Mouse (Mus musculus): ENCODE results near the gene Qpct. TPM values are rescaled to one million over a fixed set of nuclear protein-coding genes. Genes with fewer than 3 reads are reported as not detected.

Gene Qpct
- 21.6 and 25.3 TPM in 2 replicates for polyA plus RNA-seq (2012; rRNA removed)

DNA sequence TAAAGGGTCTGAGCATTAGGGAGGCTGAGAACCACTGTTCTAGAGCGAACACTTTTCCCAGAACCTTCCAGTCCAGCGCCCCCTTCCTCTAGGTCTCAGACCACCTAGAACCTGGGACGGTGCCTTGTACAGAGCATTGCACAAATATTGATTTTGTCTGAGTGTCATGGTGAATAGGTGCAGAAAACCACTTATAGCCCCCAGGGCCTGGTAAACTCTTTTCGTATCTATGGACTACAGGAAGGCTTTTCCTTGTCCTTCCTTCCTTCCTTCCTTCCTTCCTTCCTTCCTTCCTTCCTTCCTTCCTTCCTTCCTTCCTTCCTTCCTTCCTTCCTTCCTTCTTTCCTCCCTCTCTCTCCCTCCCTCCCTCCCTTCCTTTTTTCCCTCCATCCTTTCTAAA, at the start of gene Qpct:
TSS of gene Qpct (plus strand) at position 301 of the 400 bp plus-strand sequence.
- no peak for DNase-seq (ENCODE audit: low spot score)

DNA sequence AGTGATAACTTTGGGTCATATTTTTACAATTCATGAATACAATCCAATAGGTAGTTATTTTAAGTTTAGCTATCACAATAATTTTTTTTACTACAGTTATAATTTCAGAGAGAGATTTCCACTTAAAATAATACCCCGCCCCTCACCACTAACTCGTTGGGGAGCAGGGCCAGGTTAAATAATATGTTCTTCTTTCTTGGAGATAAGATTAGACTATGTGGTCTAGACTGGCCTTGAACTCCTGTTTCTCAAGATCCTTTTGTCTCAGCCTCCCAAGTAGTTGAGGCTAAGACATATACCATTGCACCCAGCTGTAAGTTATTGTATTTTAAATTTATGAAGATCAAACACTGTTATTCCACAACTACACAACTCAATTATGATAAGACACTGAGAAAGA, 38.1 kb upstream of the Qpct start:
- no peak for DNase-seq (ENCODE audit: low spot score)

DNA sequence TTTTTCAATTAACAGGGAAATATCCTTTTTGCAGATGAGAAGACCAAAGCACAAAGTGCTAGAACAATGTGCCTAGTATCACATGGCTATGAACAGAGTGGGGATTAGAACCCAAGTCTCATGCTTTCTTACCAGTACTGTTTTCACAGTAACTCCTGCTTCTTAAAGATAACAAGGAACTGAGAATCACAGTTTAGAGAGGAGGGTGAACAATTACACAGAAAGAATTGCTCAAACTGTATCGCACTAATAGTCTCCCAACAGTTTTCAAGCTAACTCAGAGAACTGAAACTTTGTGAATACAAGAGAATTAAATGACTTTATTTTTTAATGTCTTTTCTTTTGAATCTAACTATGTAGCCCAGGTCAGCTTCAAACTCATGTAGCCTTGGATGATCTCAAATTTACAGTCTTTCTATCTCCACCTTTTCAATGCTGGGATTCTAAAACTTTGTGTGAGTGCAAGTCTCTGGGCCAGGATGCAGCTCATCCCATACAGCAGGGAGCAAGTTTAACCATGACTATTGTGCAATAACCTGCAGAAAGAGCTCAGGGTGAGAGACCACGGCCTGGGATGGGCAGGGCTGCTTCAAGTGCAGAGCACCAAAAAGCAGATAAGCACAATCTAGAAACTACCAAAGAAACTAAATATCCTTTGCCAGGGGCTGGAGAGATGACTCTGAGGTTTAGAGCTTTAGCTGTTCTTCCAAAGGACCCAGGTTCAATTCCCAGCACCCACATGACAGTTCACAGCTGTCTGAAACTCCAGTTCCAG, 36.6 kb upstream of the Qpct start:
- DNase-seq (ENCODE audit: low spot score), result no peak

DNA sequence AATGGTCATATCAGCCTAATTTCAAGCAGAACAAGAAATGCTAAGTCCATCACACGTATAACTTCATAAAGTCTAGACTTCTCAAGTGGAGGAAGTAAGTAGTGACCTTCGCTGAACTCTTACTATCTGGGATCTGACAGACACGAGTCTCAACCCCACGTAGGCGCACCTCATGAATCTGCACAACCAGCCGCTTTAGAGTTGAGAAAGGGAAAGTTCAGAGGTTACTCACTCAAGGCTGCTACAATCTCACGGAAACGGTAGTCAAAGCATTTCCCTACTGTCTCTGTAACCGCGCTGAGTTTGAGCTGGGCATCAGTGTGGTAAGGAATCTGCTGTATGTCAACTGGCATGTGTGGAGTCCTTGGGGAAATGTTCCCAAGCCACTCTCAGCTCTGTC, 35.9 kb upstream of the Qpct start:
- DNase-seq (ENCODE audit: low spot score), result no peak

DNA sequence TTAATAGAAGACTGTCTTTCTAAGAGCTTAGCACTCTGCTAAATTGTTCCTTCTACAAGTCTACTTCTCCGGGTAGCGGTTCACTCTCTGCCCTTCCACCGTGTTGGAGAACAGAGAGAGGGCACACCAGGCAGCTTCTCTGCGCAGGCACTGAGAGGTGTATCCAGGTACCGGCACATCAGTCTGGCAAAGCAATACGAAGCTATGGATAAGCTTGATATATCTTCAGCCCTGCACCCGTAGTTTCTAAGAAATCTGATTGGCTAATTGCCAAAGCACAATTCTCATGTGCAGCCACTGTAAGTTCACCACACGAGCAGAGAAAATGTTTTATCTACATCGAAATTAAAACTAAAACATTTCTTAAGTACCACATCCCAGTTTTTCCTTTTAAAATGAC, 33.3 kb upstream of the Qpct start:
- DNase-seq (ENCODE audit: low spot score), result no peak

DNA sequence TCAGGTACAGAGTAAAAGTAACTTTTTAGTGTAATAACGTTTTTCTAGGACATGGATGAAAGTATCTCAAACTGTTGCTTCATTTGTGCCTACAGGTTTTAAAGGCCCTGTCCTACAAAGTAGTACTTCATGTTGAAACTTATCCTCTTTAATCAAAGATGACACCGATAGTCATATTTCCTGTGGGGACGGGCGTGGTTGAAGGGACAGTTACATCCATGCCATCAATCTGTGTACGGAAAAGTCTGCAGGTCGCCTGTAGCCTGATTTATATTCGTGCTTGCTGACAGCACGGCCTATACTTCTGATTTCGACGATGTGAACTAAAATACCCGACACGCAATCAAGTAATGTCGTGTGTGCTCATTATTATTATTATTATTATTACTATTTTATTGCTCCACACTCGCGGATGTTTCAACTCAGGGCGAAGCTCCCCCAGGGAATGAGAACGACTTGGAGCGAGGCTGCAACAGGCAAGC, 31.9 kb upstream of the Qpct start:
- no peak for DNase-seq (ENCODE audit: low spot score)

DNA sequence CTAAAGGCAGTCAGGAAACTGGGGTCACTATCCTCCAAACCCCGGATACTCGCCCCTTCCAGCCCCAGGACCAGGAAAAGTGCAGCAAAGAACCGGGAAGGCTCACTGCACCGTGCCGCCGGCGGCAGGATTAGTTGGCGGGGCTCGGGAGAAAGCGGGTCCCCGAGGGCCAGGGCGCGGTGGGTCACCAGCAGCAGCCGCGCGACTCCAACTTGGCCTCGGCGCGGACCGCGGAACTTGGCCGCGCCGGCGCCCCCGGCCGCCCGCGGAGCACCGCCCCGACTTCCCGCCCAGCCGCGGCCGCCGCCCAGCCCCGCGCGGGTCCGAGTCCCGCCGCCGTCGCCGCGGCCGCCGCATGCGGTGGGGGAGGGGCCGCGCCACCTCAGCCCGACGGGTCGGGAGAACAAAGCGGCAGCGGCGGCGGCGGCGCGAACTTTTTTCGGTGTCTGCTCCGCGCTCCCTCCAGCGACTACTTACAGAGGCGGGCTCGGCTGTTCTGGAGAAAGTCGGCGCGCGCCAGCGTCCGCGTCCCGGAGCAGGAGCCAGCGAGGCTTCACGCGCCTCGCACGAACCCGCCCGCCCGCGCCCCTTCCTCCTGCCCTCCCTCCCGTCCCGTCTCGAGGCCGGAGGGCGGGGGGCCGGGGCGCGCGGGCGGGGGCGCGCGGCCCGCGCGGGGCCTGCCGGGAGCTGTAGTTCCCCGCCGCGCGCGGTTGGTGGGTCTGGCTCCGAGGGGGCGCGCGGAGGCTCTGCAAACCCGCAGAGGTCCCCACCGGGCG, 31.3 kb upstream of the Qpct start, which contains the start of gene Prkd3:
TSS of gene Prkd3 (minus strand) at position 609 of the 776 bp plus-strand sequence.
- peak; percentile 59 for DNase-seq (ENCODE audit: low spot score)

DNA sequence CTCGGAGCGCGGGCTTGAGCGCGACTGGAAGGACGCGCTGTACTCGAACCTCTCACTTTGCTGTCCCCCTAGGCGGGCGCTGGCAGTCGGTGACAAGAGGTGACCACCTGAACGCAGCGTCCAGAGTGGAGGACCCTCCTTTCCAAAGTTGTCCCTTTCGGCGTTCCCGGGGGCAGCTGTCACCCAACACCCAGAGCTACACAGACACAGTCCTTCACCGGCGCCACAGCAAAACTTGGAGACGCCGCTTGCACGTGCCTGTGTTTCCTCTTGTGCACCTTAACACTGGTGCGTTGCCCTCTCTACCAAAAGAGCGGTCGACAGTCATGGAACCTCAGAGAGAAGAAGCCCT, 30.7 kb upstream of the Qpct start:
- DNase-seq (ENCODE audit: low spot score), result no peak

DNA sequence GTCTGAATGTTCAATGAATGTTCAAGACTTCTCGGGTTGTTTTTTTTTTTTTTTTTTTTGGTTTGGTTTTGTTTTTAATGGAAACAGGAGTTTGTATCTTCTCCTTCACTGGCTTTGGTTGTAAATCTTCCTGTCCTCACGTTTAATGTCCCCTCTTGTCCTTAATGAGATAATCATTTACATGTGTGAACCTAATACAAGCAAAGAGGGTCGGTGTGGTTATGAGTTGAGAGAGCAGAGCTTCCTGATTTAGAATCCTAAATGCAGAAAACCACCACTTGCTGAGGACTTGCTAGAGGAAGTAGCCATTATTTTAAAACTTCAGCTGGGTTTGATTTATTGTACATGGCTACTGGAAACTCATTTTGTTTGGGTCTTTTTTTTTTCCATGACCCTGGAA, 29.0 kb upstream of the Qpct start:
- no peak for DNase-seq (ENCODE audit: low spot score)

DNA sequence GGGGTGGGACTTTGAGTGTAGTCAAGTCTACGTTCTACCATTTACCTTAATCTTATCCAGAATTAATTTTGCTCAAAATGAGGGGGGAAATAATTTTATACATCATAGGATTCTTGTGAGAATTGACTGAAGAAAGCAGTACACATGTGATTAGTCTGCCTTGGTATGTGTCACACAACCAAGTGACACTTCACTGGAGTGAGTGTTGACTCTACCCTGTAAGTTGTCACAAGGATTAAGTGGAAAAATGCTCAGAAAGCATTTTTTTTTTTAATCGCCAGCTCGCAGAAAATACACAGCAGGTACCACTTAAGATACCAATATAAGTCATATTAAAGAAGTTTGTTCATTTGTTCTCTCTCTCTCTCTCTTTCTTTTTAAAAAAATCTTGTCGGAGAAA, 27.2 kb upstream of the Qpct start:
- DNase-seq (ENCODE audit: low spot score), result no peak

DNA sequence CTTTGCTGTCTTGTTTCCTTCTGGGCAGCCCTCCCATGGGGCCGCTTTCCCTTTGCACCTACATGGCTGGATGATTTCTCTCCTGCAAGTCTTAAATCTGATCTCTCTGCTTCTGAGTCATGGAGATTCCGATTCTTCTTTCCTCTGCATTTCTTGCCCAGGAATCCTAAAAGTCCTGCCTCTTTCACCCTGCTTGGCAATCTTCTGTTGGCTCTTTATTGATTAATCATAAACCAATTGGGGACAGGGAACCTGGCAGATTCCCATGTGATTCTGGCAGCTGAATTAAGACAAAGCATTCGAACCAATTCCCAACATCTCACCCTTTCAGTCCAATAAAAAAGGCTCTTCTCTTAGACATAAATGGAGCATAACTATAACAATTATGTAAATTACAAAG, 22.5 kb upstream of the Qpct start:
- no peak for DNase-seq (ENCODE audit: low spot score)

DNA sequence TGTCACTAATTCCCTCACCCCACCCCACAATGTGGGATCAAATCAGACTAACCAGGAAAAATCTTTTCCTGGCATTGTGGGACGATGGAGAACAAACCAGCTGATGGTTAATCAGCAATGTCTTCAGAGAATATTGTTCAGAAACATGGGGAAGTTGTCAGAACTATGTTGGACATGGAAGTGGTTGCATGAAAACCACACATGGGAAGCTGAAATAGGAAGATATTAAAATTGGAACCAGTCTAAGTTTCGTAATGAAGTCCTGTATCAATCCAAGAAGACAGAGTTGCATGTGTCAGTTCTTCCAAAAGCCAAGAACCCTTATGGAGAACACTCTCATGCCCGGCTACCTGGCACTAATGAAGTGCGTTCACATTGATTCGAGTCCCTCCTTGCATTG, 20.1 kb upstream of the Qpct start:
- DNase-seq (ENCODE audit: low spot score), result no peak

DNA sequence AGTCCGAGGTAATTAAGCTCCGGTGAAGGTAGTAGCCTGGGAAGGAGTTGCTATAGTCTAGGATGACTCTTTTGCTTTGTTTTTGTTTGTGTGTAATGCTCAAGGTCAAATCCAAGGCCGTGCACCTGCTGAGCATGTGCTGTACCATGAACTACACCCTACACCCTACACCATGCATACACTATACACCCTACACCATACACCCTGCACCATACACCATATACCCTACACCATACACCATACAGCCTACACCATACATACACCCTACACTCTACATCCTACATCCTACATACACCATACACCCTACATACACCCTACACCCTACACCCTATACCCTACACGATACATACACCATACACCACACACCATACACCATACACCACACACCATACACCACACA, 18.9 kb upstream of the Qpct start:
- no peak for DNase-seq (ENCODE audit: low spot score)

DNA sequence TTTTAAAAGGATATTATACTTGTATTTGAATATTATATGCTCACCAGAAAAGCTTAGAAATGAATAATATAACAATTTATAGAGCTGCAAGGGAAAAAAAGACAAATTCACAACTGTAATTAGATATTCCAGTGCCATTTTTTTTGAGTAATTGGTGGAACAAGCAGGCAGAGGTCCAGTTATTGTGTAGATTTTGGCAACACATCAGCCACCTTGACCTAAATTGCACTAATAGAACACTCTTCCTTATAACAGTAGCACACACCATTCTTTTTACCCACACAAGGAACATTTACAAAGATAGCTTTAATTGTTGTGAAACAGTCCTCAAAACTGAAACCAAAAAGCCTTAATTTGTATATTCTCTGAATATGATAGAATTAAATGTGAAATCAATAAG, 12.0 kb upstream of the Qpct start:
- DNase-seq (ENCODE audit: low spot score), result no peak

DNA sequence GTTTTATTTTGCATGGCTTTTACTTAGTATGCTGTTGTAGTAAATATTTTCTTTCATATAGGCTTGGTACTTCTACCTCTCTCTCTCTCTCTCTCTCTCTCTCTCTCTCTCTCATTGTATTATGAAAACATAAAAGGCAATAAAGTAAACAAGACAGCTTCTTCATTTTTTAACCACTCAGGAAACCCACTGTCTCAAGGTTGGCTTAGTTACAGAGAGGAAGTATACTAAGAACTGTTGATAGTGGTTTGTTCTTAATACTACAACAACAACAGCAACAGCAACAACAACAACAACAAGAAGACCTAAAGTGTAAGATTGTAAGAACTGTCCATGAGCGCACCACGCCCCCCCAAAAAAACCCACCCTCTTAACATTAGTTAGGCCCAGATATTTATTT, 8.0 kb upstream of the Qpct start:
- DNase-seq (ENCODE audit: low spot score), result no peak

DNA sequence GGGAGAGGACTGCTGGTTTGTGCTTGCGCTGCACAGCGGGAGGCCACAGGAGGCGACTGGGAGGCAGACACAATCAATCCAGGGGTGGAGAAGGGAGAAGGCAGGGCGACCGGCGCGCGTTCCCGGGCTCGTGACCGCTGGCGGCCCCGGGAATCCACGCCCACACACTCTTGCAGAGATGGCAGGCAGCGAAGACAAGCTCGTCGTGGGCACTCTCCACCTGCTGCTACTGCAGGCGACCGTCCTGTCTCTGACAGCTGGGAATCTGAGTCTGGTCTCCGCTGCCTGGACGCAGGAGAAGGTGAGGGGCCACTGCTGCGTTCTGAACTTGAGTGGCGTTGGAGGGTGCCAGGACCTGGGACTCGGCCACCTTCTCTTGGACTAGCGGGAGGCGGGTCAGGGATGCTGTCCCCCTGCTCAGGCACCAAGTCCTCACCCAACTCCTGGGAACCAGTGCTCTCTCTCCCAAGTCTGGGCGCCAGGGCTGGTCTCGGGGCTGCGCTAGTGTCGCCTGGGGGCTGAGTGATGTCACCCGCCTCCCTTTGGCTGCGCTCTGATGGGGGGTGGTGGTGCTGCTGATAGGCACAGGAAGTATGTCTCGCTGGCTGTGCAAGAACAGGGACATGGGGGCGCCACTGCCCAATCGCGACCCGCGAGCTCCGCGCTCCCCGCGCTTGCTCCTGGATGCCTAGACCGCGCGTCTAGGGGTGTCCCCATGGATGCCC, 544 bp downstream of the Qpct start:
- peak; percentile 33 for DNase-seq (ENCODE audit: low spot score)

DNA sequence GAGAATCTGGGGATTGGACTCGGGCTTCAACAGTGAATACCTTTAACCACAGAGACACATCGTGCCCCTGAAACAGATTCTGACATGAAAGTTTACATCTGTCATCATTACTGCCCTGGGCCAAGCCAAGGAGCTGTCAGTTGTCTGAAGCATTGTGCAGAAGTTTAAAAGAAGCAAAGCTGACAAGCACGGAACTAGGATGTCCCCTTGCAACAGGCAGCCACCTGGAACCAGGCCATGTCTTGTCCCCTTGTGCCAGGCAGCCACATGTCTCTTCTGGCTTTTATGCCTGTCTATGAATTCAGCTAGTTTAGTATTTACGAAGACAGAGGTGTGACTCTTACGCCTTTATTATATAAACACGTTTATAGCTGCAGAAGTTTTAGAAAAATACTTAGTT, 6.6 kb downstream of the Qpct start:
- no peak for DNase-seq (ENCODE audit: low spot score)

DNA sequence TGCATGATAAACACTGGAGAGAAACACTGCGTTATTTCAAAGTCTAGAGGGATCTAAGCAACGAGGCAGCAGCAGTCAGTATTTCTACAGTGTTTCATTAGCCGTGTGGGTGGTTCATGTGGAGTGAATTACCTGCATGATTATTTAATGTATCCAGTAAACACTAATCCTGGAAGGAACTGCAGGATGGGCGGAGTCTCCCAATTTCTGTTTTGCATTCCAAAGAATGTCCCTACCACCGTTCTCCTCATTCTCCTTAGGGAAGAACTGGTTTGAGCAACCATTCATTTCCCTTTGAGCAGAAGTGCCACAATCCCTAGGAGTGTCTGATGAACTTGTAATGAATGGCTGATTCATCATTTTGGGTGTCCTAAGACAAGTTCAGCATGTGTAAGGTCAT, 8.5 kb downstream of the Qpct start:
- DNase-seq (ENCODE audit: low spot score), result no peak

DNA sequence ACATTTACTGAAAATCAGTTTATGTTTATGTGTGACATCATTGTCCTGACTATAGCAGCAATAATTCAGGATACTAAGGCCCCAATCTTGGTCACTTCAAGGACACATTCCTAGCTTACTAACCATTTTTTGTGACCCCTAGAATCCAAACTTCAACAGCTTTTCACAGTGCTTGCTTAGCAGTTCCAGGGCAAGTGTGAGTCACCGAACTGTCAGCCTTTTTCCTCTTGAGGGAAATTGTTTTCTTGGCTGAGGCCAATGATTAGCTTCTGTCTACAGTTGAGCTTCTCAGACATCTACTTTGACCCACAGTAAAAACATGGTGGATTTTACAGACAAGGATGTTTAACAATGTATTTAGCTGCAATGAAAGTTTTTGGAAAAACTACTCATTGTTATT, 12.5 kb downstream of the Qpct start:
- no peak for DNase-seq (ENCODE audit: low spot score)

DNA sequence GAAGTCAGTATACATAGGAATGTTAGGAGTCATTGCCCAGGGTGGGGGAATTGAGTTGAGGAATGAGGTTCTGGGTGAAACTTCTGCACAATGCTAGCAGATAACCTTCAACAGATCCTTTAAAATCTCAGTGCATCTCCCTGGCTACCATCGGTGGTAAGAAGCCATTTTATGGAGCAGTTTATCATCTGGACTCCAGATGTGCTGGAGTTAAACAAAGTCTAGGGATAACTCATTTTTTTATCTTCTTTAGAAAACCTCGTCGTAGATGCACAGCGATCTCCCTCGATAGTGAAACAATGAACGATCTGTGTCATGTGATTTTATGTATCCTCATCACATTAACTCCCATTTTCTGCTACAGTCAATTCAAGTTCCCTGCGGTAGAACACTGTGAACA, 16.9 kb downstream of the Qpct start:
- no peak for DNase-seq (ENCODE audit: low spot score)

DNA sequence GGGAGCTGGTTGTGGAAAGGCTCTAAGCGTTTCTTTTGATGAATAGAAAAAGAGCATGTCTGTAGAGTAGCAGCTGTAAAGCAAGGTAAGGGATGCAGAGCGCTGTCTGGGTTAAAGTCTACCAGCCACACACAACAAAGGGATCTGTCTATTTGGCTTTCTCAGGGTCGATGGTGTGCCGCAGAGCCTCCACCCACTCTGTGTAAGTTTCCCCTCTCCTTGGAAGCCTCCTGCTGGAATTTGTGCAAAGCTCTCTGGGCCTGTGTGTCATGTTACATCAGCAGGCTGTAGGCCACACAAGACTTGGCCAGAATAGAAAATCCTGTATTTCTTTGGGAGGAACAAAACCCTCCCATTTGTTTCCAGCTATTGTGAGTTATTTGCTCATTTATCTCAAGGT, 17.3 kb downstream of the Qpct start:
- DNase-seq (ENCODE audit: low spot score), result no peak

DNA sequence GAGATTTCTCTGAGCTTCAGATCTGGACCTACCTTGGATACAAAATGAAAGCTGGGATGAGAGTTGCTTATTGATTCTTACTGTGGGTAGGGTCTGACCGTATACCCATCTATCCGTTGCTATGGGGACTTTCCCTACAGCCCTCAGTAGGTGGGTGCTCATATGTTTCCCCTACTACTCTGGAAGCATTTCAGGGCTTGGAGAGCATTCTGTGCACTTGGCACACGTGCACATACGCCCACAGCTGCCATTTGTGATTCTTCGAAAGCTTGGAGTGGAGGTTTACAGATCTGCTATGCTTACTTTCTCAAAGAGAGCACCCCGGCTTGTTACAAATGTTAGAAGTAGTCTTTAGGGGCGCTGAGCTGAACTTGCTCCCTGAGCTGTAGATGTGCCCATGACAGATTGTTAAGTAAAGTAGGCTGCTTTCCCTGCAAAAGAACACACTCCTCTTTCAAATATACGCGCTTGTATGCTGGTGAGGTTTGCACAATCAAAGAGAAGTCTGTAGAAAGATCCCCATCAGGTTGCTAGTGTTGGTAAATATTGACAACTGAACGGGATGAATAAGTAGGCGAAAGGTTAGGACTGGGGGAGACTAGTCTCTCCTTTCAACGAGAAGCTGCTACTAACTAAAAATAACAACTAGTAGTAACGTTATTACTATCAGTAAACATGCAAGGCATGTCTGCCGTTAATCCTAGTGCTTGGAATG, 18.2 kb downstream of the Qpct start:
- DNase-seq (ENCODE audit: low spot score), result no peak
